Mouse (Mus musculus) thymus, postnatal 0 days (tissue): ENCODE data around the gene D17Wsu92e. TPM values are rescaled to one million over a fixed set of nuclear protein-coding genes. Genes with fewer than 3 reads are reported as not detected.

Source experiments
- DNase-seq: peaks from one replicate; pipeline ENCODE4 v3.0.0-alpha.2; 2015; ENCODE audit warnings: low spot score
- polyA plus RNA-seq: library from polyadenylated mRNA; unstranded; fragments of >200 nt; fragmentation: Nextera tagmentation; extraction: Ambion mirVana; gene quantifications from 2 replicates; pipeline ENCODE4 v1.2.1, GENCODE M21; 2015

Gene D17Wsu92e
- polyA plus RNA-seq, 1 experiment from 2014 or later, result 20.8 TPM

DNA sequence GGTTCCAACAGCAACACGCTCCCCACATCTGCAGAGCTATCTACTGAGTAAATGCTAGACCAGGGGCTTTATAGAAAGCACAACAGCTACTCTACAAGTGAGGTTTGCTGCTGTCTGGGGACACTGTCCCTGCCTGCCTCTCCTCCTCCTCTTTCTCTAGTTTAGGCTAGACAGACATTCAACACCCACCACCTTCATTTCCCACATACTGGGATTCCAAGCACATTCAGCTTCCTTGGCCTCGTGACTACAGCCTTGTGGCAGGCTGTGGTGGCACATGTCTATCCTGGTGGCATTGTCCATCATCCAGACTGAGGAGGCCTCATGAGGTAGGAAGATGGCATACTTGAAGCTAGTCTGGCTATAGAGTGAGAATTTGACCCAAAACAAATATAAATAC, 29.5 kb downstream of the D17Wsu92e start:
- no peak for DNase-seq

DNA sequence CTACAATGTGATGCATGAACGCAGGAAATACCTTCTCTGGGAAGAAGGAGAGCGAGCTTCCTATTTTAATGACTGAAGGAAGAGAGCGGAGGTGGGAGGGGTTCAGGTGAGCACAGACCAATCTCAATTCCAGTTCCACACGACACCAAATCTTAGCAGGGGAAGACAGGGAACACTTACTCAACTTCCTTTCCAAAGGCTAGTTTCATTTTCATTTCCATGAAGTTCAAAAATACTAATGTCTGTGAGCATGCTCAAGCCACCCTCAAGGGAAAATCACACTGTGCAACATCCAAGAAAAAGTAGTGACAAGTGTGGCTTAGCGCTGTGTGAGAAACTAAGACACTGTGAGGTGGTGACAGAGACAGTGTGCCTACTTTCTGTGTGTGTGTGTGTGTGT, 30.4 kb downstream of the D17Wsu92e start:
- DNase-seq, result no peak

DNA sequence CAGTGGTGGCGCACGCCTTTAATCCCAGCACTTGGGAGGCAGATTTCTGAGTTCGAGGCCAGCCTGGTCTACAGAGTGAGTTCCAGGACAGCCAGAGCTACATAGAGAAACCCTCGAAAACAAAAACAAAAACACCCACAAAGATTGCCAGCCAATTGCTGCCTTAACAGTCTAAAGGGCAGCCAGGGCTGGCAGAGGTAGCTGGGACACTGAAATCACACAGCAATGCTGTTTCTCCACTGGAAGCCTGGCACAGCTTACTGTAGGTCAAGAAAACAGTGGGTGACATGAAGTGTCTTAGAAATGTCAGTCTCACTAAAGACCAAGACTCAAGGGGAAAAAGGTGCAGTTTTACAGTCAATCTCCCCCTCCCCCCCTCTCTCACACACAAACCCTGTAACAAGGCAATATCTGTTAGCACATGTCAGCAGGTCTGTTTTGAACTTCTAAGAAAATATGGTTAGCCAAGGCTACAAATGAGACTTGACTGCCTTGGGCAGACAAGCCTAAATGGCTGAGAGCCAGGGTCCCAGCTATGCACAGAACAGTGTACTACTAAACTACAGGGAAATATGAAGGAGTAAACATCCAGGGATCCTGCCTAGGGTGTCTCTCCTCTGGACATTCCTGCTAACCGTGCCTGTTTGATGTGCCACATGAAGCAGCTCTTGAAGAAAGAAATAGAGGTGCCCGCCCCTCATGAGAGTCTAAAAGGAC, 31.8 kb downstream of the D17Wsu92e start:
- DNase-seq, result no peak

DNA sequence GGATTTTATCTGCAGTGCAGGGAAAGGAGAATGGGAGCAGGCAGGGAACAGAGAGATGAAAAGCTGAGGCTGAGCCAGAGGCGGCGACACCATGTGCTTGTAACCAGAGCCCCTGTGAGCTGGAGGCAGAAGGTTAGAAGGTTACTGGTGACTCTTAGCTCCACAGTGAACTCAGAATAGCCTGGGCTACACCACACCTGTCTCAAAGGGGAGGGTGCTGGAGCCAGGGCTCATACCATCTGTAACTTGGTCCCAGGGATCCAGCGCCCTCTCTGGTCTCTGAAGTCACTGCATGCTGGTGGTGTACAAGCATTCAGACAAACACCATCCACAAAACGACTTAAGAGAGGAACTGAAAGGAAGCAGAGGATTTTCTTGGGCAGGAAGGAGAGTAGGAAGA, 36.9 kb downstream of the D17Wsu92e start:
- DNase-seq, result no peak

DNA sequence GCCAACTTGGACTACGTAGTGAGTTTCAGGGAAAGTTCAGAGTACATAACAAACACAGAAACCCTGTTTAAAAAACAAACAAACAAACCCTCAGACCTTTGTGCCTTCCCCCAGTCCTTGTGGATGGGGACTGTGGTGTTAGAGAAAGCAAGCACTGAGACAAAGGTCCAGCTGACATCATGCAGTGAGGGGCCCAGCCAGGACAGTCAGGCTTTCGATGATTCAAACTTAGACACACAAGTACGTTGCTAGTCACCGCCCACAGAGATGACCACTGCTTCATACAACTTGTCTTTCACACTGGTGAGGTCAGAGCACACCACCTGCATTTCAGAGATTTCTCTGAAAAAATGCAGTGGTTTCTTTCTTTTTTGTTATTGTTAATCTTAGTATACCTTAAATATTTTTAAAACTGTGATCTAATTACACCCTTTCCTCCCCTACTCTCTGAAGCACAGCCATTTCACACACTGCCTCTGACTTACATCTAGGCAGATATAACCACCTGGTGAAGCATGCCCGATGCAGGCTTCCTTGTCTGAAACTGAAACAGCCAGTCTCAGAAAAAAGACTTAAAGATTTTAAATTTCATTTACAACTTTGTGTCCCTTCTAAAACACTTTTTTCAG, 39.3 kb downstream of the D17Wsu92e start:
- no peak for DNase-seq

DNA sequence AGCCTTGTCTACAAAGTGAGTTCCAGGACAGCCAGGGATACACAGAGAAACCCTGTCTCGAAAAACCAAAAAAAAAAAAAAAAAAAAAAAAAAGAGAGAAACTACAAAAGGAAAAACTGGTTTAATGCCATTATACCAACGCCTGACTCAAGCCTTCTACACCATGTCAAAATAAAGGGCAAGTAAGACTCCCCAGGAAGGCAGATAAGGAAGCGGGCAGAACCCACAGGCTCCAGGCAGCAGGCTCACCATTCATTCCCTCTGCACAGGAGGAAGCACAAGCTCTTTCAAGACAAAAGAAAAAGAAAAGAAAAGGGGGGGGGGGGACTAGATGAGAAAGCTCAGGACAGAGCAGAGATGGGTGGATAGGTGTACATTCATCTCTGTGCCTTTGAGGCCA, 40.7 kb downstream of the D17Wsu92e start:
- DNase-seq, result no peak

DNA sequence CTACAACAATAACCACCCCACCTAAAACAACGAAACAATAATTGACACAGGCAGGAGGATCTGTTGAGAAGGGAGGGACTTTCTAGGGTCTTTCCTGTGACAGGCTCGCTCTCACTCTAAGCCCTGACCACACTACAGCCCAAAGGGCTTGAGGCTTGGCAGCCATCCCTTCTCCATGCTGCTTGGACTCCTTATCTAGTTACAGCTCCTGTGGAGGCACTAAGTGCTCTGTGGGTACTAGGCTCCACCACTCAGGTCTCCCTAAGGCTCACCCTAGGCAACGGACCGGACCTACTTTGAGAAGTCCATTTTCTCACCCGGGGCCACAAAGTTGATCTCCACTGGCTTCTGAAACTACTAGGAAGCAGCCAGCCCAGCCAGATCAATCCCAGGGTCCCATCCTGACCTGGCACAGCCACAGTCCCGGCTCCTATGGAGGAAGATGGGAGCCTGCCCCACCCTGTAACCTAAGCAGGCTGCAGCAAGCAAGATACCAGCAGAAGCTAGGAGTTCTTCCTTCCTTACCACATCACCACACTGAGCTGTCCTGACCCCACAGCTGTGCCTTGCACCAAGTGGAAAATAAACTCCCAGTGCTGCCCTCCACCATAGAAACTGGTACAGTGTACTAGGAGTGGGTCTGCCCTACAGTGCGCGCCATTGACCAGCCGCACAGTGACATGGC, 41.6 kb downstream of the D17Wsu92e start:
- DNase-seq, result no peak

DNA sequence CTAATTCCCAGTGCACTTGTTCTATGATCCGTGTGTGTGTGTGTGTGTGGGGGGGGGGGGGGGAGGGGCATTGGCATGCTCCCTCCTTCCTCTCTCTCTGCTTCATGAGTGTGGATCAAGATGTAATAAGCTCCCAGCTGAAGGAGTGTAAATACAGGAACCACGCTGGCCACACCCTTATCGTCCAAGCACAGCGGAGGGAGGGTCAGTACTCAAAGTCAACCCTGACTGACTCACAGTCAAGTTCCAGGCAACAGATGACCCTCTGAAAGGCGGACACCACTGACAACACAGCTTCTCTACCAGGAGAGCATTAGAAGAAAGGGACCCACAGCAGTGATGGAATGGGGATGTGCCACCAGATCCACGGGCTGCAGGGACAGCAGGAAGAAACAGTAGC, 42.6 kb downstream of the D17Wsu92e start:
- DNase-seq, result no peak

DNA sequence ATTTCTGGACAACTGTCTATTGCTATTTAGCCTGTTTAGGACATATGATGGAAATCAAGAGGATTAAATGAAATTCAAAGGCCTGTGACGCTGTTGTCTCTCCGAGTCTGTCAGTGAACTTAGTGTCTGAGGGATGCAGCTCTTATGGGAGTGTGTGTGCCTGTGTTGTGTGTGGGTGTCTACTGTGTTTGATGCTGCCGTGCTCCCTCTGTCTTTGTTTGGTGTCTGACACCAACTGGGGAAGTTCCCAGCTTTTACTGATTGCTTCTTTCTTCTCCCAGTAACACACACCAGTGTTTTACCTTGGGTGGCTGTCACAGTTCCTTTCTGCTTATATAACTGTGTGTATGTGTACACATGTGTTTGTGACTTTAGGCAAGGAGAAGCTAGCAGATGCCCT, 46.2 kb downstream of the D17Wsu92e start:
- no peak for DNase-seq

DNA sequence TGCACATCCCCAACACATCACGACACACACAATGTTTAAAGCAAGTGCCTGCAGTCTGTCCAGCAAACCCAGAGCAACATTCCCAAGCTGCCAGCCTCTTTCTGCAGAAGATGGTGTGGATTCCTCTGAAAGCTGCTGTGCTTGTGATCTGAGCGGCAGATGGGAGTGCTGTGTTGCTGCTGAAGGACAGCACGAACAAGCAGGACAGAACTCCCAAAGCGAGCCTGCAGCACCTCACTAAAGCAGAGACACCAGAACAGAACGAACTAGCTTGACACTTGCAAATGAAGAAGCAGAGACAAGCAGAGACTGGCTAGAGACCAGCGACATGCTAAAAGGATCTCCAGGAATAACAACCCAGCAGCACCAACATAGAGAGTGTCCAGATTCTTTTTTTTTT, 48.8 kb downstream of the D17Wsu92e start:
- no peak for DNase-seq

DNA sequence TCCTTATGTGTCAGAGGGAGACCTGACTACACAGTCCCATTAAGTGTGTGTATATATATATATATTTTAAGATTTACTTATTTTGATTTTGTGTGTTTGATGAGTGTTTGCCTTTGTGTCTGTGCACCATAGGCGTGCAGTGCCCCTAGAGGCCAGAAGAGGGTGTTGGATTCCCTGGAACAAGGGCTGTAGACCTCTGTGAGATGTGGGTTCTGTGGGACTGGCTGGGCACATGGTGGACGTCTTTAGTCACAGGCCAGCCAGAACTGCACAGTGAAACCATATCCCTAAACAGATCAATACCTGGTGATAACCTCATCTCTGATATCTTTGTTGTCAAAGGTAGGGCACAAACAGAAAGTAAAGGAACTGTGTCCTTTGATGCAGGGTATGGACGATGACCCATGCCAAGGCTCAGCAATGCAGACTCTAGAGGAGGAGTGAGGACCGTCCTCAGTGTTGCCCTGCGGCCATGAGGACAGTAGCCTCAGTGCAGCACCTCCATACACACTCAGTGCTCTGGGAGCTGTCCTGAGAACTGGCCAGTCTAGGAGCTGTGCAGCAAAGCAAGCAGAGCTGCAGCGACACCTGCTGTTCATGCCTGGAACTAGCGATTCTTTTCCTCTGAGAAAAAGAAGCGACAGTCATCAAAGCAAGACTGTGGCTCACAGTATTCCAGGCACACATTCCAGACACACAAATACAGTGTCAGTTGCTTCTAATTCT, 51.5 kb downstream of the D17Wsu92e start:
- peak; percentile 60 for DNase-seq

DNA sequence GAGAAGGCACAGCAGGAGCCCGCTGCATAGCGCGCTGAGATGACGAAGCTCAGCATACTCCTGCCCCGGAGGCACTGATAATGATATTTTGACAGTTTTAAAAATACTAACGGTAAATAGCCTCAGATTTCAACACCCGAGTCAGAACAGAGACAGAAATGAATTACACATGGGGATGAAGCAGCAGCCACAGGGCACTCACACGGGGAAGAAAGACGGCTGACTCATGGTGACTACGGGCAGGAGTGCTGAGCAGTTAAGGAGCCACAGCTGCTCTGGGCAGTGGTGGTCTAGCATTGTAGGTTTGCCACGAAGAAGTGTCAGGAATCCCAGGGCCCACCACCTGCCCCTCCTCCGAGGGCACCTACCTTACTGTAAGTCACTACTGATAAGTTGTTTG, 52.9 kb downstream of the D17Wsu92e start:
- no peak for DNase-seq

DNA sequence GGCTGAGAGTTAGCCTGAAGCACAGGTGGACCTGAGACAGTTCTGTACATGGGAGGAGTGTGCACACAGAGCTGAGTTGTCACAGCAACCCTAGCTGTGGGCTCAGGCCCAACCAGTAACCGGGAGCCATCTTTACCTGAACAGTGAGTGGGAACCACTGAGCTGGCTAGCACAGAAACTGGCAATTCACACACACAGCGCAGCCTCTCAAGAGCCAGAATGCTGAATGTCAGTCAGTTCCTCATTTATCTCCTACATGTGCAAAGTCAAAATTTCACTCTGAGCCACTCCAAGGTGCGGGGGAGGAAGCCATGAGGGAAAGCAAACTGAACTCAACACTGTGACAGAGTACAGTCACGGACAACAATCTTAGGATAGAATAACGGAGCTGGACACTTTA, 53.3 kb downstream of the D17Wsu92e start:
- no peak for DNase-seq

DNA sequence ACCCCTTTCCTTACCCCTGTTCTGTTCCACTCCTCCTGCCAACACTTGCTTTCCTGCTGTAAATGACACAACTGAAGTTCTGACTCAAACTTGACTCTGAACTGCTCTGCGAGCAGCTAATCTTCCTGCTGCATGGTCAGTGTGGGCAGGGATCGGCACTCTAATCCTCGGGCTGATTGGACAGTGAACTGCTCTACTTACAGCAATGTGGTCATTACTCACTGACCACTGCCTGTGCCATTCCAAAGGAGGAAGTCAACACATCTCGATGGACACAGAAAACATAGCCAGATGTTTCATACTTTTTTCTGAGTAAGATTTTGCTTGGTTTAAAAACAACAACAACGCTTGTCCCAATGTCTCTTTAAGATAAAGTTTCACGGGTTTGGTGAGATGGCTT, 55.4 kb downstream of the D17Wsu92e start:
- DNase-seq, result no peak

DNA sequence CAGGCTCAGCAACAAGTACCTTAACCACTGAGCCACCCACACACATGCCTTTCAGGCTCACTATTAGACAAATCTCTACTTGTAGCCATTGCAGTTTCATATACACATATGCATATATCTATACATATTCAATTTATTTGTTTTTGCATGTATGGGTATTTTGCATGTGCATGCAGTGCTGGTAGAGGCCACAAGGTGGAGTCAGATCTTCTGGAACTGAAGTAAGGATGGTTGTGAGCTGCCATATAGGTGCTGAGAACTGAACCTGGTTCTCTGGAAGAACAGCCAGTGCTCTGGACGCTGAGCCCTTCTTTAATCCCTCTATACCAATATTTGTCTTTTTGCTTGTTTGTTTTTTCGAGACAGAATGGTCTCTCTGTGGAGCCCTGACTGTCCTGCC, 56.0 kb downstream of the D17Wsu92e start:
- DNase-seq, result no peak

DNA sequence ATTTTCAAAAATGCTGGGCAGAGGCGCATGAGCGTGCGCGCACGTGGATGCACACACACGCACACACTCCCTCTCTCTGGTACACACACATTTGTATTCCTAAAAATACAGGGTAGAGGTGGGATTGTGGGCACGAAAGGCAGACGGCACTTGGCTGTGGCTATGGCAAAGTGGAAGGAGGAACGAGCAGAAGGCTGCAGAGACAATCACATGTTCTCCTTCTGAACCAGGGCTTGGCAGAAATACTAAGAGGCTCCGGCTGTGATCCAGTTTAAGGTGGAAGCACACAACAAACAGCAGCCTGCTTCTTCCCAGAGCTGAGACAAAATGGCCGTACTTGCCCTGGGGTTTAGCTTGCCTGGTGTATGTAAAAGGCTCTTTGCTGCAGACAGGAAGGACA, 57.6 kb downstream of the D17Wsu92e start:
- DNase-seq, result no peak

DNA sequence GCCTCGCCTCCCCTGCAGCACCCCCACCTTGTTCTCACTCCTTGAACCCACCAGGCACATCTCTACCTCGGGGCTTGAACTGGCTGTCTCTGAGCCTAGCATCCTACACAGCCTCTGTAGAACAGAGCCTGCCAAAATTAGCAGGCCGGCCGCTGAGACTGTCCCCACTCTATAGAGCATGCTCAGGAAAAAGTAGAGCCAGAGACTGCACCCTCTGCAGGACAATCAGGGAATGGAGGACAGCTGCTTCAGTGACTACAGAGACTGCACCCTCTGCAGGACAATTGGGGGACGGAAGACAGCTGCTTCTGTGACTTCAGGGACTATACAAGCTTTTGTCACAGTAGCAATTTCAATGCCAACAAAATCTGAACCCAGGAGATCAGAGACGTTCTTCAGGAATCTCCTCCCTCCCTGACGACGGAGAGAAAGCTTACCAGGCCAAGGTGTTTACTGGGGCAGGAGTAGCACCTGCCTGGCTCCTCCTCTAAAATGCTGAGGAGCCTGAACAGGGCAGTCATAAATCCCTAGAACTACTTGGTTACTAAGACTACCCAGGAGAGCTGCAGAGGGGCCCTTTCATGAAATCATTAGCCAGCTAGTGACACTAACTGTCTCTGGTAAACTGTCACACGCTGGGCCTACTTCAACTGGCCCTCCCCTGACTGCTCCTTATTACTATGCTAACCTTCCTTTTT, 58.7 kb downstream of the D17Wsu92e start:
- peak; percentile 72 for DNase-seq

DNA sequence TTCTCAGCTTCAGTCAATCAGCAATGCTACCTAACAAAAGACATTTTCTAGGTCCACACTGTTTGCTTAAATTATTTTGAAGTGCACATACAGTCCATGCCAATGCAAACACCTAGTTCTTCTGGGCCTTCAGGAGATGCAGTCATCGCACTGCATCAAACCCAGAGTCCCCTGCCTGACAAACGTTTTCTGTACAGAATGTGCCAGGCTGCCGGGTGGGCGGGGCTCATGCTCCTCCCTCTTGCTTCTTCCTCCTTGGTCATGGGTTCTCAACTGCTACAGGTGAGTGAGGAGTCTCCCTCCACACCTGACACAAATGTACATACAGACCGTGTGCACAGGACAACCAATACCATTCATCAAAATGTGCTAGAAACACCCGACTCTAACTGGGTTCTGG, 60.3 kb downstream of the D17Wsu92e start:
- DNase-seq, result no peak

DNA sequence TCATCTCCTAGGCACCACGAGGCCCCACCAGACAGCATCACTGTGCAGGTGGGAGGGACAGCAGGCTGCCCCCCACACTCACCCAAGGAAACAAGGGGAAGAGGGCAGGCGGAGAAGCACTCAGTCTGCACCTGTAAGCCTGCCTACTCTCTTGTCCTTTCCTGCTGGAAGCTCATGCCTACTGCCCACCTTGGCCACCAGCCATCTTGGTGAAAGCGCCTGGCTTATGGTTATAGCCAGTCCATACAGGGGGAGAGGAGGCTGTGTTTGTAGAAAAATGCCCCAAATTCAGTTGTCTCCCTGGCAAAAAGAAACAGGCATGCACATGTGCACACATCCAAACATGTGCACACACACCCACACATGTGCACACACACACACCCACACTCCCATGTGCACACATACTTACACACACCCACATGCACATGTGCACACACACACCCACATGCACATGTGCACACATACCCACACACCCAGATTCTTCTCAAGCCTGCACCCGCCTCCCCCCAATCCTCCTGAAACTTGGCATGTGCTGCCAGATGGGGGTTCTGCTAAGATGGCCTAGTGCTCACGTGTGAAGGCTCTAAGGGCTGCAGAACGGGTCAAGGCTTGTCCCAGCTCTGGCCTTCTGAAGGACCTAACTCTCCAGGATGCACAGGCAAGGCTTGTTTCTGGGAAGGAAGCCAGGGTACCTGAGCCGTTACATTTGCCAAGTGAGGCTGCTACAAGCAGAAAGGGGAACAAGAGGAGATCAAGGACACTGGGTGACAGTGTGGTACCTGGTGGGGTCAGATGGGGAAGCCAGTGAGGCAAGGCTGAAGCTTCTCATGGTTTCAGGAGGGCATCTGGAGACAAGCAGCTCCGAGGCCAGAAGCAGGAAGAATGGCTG, 68.9 kb downstream of the D17Wsu92e start:
- DNase-seq, result no peak

DNA sequence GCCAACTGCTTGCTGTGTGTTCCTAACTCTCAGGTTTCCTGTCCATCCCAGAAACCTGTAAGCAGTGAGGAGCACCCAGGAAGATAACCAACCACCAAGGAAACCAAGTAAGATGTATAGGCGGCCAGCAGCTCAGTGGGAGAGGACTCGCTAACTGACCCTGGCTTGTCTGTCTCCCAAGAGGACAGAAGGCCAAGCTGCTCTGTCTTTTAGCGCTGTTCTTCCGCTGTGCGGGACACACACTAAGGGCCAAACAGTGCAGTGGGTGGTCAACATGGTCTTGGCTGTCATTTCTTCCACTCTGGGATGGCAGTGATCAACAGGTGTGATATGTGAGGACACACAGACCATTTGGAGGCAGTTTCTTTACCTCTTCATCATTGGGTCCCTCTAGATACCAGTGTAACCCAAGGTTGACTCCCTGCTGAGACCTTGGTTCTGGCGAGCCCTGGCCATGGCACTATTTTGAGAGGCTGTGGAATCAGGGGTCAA, 70.0 kb downstream of the D17Wsu92e start:
- no peak for DNase-seq
